Mouse (Mus musculus) intestine, postnatal 0 days (tissue): ENCODE results near the gene Kiss1r. TPM values are rescaled to one million over a fixed set of nuclear protein-coding genes. Genes with fewer than 3 reads are reported as not detected.
A peak's percentile ranks its signal among the peaks of the same experiment; 100 is the strongest.

ENCODE experiments used
- ATAC-seq: fragments of 200-750 bp; cut with Nextera tagmentation; 2 replicates; pipeline ENCODE4 v1.8.0; 2017; ENCODE audit warnings: mild to moderate bottlenecking, moderate TSS enrichment, moderate library complexity
- H3K27ac ChIP-seq: fragments of 300-500 bp; sonication (generic); 2 replicates; pipeline ENCODE4 v1.5.1; 2014; ENCODE audit warnings: mild to moderate bottlenecking, low read depth, low read length, moderate library complexity
- H3K27me3 ChIP-seq: fragments of 300-500 bp; sonication (generic); replicated peaks from 2 replicates; pipeline ENCODE4 v1.6.1; 2014; ENCODE audit warnings: low read length, mixed read lengths; ENCODE audit not compliant: control insufficient read depth, insufficient read depth
- H3K36me3 ChIP-seq: fragments of 300-500 bp; sonication (generic); 2 replicates; pipeline ENCODE4 v1.6.1; 2014; ENCODE audit warnings: mild to moderate bottlenecking, moderate library complexity; ENCODE audit not compliant: control insufficient read depth, insufficient read depth
- H3K4me1 ChIP-seq: fragments of 300-500 bp; sonication (generic); replicated peaks from 2 replicates; pipeline ENCODE4 v1.6.1; 2014; ENCODE audit warnings: antibody characterized with exemption, low read length, mixed read lengths; ENCODE audit not compliant: control insufficient read depth, insufficient read depth
- H3K4me2 ChIP-seq: fragments of 300-500 bp; sonication (generic); replicated peaks from 2 replicates; pipeline ENCODE4 v1.6.1; 2014; ENCODE audit warnings: low read depth, mild to moderate bottlenecking, moderate library complexity
- H3K4me3 ChIP-seq: fragments of 300-500 bp; sonication (generic); 2 replicates; pipeline ENCODE4 v1.5.1; 2014; ENCODE audit warnings: low read depth, low read length
- H3K9ac ChIP-seq: fragments of 300-500 bp; sonication (generic); 2 replicates; pipeline ENCODE4 v1.6.1; 2014; ENCODE audit warnings: mild to moderate bottlenecking, low read depth, low read length
- H3K9me3 ChIP-seq: fragments of 300-500 bp; sonication (generic); 2 replicates; pipeline ENCODE4 v1.6.1; 2016; ENCODE audit warnings: mixed run types; ENCODE audit not compliant: control insufficient read depth
- CTCF ChIP-seq: sonication (generic); IDR thresholded peaks from 2 replicates; pipeline ENCODE4 v1.5.1; 2016; ENCODE audit warnings: low read depth, mild to moderate bottlenecking, control low read depth, antibody characterized with exemption, moderate library complexity
- WGBS: fragments of 180-500 bp; shearing (Covaris S2); extraction: QIAGEN DNeasy Blood & Tissue Kit; methylation state at CpG from one replicate; pipeline ENCODE4 v1.1.7; 2014; 5-methylcytosine and 5-hydroxymethylcytosine counted together
- polyA plus RNA-seq: library from polyadenylated mRNA; unstranded; fragments of >200 nt; fragmentation: Nextera tagmentation; extraction: Ambion mirVana; gene quantifications from 2 replicates; pipeline ENCODE4 v1.2.1, GENCODE M21; 2015

Gene Kiss1r
- polyA plus RNA-seq, 1 experiment from 2014 or later = 0.47 TPM

DNA sequence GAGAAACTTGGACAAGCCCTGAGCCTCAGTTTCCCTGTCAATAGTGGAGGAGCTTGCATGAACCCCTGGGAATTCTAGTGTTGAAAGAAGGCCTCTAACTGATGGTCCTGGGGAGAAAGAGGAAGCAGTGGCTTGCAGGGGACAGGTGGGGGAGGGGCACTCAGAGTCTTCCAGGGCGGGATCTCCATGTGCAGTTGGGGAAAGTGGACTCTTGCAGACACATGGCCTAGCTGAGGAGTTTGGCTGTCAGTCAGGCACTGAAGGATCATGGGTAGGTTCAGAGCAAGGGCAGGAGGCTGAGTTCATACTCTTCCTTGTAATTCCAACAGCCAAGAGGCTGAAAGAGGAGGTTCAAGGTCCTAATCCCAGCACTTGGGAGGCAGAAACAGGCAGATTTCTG, 39.6 kb upstream of the Kiss1r start:
- ATAC-seq = no peak
- H3K36me3 ChIP-seq = no peaks in the 10 kb centered on the region
- H3K4me2 ChIP-seq = no peak overlapping the region
- H3K4me1 ChIP-seq = 0 out of 2 replicates have a peak, but pooled peaks cover 2% of the 10 kb centered on the region
- 46% methylated on average over 1 of the region's 1 CpGs for WGBS
- no peak overlapping the region for H3K4me3 ChIP-seq
- H3K27me3 ChIP-seq = 0 out of 2 replicates have a peak, but pooled peaks cover 6% of the 10 kb centered on the region
- H3K9me3 ChIP-seq = no peaks in the 10 kb centered on the region
- no peak for TF ChIP-seq CTCF
- H3K9ac ChIP-seq = no peak overlapping the region
- no peak overlapping the region for H3K27ac ChIP-seq

DNA sequence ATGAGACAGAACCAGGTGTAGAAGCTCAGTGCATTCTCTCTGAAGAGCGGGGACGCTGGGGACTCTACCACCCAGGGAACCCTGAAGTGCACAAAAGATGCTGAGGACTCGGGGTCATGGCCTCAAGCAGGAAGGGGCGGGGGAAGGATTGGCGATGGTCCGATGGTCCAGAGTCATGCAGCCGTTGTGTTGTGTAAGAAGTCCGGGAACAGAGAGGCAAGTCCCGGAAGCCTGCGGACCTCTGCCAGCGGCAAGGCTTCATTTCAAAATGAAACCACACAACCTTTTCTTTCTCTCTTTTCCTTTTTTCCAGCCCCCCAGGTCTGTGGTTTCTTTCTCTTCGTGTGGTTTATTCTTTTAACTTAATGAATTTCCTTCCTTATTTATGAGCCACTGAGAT, 39.0 kb upstream of the Kiss1r start:
- Histone ChIP-seq H3K36me3 (no peaks in the 10 kb centered on the region), H3K4me1 (0 out of 2 replicates have a peak, but pooled peaks cover 2% of the 10 kb centered on the region), H3K9ac (no peak overlapping the region), H3K4me3 (no peak overlapping the region), H3K4me2 (no peak overlapping the region; the same call in 1 of the 2 replicates), H3K27ac (peak overlapping the region; percentile 50; the same call in 1 of the 2 replicates), H3K9me3 (no peaks in the 10 kb centered on the region), H3K27me3 (0 out of 2 replicates have a peak, but pooled peaks cover 12% of the 10 kb centered on the region)
- TF ChIP-seq CTCF = no peak
- WGBS = 59% methylated on average over 12 of the region's 12 CpGs
- no peak for ATAC-seq

DNA sequence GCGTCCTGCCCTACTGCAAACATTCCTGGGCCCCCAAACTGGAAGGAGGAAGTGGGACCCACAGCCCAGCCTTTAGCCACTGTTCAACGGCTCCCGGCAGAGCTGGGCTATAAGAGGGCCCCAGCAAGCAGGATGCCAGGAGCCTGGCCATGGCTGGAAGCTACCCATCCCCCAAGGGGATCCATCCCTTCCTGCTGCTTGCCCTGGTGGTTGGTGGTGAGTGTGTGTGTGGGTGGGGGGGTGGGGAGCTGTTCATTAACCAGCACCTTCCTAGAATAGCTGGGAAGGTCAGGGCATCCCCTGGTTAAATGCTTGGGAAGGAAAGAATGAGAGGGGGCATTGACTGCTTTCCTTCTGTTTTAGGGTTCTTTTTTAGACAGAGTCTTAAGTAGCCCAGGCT, 37.2 kb upstream of the Kiss1r start:
- 0 out of 2 replicates have a peak, but pooled peaks cover 9% of the 10 kb centered on the region for H3K27me3 ChIP-seq
- H3K27ac ChIP-seq = no peak overlapping the region
- no peaks in the 10 kb centered on the region for H3K36me3 ChIP-seq
- WGBS = 35% methylated on average over 3 of the region's 3 CpGs
- H3K9me3 ChIP-seq = no peaks in the 10 kb centered on the region
- H3K4me1 ChIP-seq = 0 out of 2 replicates have a peak, but pooled peaks cover 2% of the 10 kb centered on the region
- ATAC-seq = no peak
- H3K4me2 ChIP-seq = no peak overlapping the region
- TF ChIP-seq CTCF = no peak
- H3K9ac ChIP-seq = no peak overlapping the region
- H3K4me3 ChIP-seq = no peak overlapping the region

DNA sequence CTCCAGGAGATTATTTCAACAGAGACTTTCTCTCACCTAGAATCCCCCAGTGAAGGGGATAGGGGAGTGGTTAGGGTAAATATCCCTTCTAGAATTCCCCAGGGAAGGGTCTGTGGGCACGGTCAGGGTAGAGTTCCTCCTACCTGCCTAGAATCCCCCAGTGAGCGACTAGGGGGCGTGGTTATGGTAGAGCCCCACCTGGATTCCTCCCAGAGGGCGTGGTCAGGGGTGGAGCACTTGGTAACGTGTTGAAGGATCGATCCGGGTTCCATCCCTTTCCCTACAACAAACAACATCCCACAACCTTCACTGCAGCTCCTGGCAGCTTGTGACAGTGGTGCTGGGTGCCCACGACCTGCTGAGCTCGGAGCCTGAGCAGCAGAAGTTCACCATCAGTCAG, 36.0 kb upstream of the Kiss1r start:
- TF ChIP-seq CTCF = no peak
- no peak overlapping the region; the same call in 1 of the 2 replicates for H3K4me3 ChIP-seq
- WGBS = 14% methylated on average over 9 of the region's 9 CpGs

DNA sequence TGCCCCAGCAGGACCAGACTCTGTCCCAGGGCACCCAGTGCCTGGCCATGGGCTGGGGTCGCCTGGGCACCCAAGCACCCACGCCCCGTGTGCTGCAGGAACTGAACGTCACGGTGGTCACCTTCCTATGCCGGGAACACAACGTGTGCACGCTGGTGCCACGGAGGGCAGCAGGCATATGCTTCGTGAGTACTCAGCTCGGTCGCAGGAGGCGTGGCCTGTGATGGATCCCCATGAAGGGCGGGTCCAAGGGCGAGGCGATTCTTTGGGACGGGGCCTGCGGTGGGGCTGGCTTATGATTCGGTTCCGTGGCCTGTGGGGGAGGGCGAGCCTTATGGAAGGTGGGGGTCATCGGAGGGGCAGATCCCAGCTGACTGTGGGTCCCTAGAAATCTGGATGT, 34.8 kb upstream of the Kiss1r start:
- H3K27ac ChIP-seq = no peak overlapping the region
- H3K9me3 ChIP-seq = no peaks in the 10 kb centered on the region
- H3K4me2 ChIP-seq = peak overlapping the region; percentile 44
- H3K36me3 ChIP-seq = no peaks in the 10 kb centered on the region
- 0 out of 2 replicates have a peak, but pooled peaks cover 2% of the 10 kb centered on the region for H3K4me1 ChIP-seq
- 9% methylated on average over 22 of the region's 22 CpGs for WGBS
- no peak for ATAC-seq
- peak overlapping the region; percentile 5; the same call in 1 of the 2 replicates for H3K4me3 ChIP-seq
- 0 out of 2 replicates have a peak, but pooled peaks cover 9% of the 10 kb centered on the region for H3K27me3 ChIP-seq
- no peak for TF ChIP-seq CTCF
- no peak overlapping the region for H3K9ac ChIP-seq

More for the DNA sequence above, 36.0 kb upstream of the Kiss1r start:
- Histone ChIP-seq H3K4me1 (0 out of 2 replicates have a peak, but pooled peaks cover 2% of the 10 kb centered on the region), H3K4me2 (peak overlapping the region; percentile 32; the same call in 1 of the 2 replicates), H3K9ac (no peak overlapping the region), H3K9me3 (no peaks in the 10 kb centered on the region), H3K27ac (no peak overlapping the region), H3K36me3 (no peaks in the 10 kb centered on the region), H3K27me3 (0 out of 2 replicates have a peak, but pooled peaks cover 9% of the 10 kb centered on the region)
- no peak for ATAC-seq

DNA sequence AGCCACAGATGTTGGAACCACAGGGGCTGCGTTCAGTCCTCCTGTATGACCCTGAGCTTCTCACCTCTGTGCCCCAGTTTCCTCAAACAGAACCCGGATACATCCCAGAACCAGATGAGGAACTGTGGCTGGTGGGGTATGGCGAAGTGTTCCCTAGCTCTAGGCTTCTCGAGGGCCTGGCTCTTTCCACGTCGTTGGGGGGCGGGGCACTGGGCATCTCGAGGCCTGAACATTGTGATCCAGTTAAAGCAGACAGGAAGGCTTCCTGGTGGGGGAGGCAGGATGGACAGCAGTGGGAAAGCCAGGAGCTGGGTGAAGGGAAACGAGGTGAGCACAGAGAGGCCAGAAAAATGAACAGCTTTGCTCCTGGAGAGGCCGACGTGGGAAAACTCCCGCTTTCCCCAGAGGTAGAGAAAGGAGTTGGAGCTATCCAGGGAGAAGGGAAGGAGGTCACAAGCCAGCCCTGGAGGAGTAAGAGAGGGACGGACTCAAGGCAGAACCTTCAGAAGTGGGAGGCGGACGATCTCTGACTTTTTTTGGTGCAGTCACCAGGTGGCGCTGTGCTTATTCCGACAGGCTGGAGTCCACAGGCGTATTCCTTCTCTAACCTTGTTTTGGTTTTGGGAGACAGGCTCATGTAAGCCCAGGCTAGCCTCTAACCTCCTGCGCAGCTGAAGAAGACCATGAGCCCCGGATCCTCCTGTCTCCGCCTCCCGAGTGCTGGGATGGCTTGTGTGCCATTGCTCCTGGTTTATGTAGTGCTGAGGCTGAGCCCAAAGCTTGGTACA, 33.3 kb upstream of the Kiss1r start:
- no peak overlapping the region for H3K9ac ChIP-seq
- H3K27me3 ChIP-seq = 0 out of 2 replicates have a peak, but pooled peaks cover 9% of the 10 kb centered on the region
- ATAC-seq = 0 out of 2 replicates have a peak, but pooled peaks have one; percentile 22
- no peaks in the 10 kb centered on the region for H3K36me3 ChIP-seq
- H3K4me3 ChIP-seq = no peak overlapping the region; the same call in 1 of the 2 replicates
- TF ChIP-seq CTCF = peak; percentile 85
- H3K4me1 ChIP-seq = 0 out of 2 replicates have a peak, but pooled peaks cover 2% of the 10 kb centered on the region
- no peak overlapping the region for H3K27ac ChIP-seq
- H3K9me3 ChIP-seq = no peaks in the 10 kb centered on the region
- WGBS = 21% methylated on average over 22 of the region's 22 CpGs
- H3K4me2 ChIP-seq = 0 out of 2 replicates have a peak overlapping the region, but pooled peaks have one; percentile 21
